Mouse (Mus musculus) forebrain, embryonic 14.5 days (tissue): ENCODE measurements around the gene Stac2. TPM values are rescaled to one million over a fixed set of nuclear protein-coding genes. Genes with fewer than 3 reads are reported as not detected.
A peak's percentile ranks its signal among the peaks of the same experiment; 100 is the strongest.

Source experiments
- ATAC-seq: fragments of 200-750 bp; cut with Nextera tagmentation; 2 replicates; pipeline ENCODE4 v1.8.0; 2017; ENCODE audit warnings: mild to moderate bottlenecking, moderate library complexity
- DNase-seq: peaks from one replicate; pipeline ENCODE4 v3.0.0-alpha.2; 2015; ENCODE audit warnings: low spot score
- H3K27ac ChIP-seq: fragments of 300-500 bp; sonication (generic); 2 replicates; pipeline ENCODE4 v1.5.1; 2014; ENCODE audit warnings: low read depth, mild to moderate bottlenecking, control low read depth, low read length, moderate library complexity
- H3K27me3 ChIP-seq: fragments of 300-500 bp; sonication (generic); replicated peaks from 2 replicates; pipeline ENCODE4 v1.6.1; 2014; ENCODE audit warnings: low read length, control low read depth, mixed read lengths; ENCODE audit not compliant: control insufficient read depth, insufficient read depth
- H3K36me3 ChIP-seq: fragments of 300-500 bp; sonication (generic); 2 replicates; pipeline ENCODE4 v1.6.1; 2014; ENCODE audit warnings: low read length, control low read depth; ENCODE audit not compliant: control insufficient read depth, insufficient read depth
- H3K4me1 ChIP-seq: fragments of 300-500 bp; sonication (generic); 2 replicates; pipeline ENCODE4 v1.6.1; 2014; ENCODE audit warnings: antibody characterized with exemption, low read length, control low read depth; ENCODE audit not compliant: control insufficient read depth, insufficient read depth
- H3K4me2 ChIP-seq: fragments of 300-500 bp; sonication (generic); 2 replicates; pipeline ENCODE4 v1.6.1; 2014; ENCODE audit warnings: mild to moderate bottlenecking, control low read depth, low read length
- H3K4me3 ChIP-seq: fragments of 300-500 bp; sonication (generic); 2 replicates; pipeline ENCODE4 v1.5.1; 2014; ENCODE audit warnings: low read depth, low read length, control low read depth
- H3K9ac ChIP-seq: fragments of 300-500 bp; sonication (generic); 2 replicates; pipeline ENCODE4 v1.6.1; 2014; ENCODE audit warnings: mild to moderate bottlenecking, low read length, control low read depth, moderate library complexity
- H3K9me3 ChIP-seq: fragments of 300-500 bp; sonication (generic); replicated peaks from 2 replicates; pipeline ENCODE4 v1.6.1; 2016; ENCODE audit warnings: low read length, control low read depth, mixed read lengths; ENCODE audit not compliant: control insufficient read depth
- WGBS: fragments of 180-500 bp; shearing (Covaris S2); extraction: QIAGEN DNeasy Blood & Tissue Kit; methylation state at CpG from one replicate; pipeline ENCODE4 v1.1.7; 2014; 5-methylcytosine and 5-hydroxymethylcytosine counted together
- polyA plus RNA-seq: library from polyadenylated mRNA; unstranded; fragments of >200 nt; fragmentation: Nextera tagmentation; extraction: Ambion mirVana; gene quantifications from 2 replicates; pipeline ENCODE4 v1.2.1, GENCODE M21; 2014

The Stac2 gene
- polyA plus RNA-seq, 1 experiment from 2014 or later: 1.1 TPM

DNA sequence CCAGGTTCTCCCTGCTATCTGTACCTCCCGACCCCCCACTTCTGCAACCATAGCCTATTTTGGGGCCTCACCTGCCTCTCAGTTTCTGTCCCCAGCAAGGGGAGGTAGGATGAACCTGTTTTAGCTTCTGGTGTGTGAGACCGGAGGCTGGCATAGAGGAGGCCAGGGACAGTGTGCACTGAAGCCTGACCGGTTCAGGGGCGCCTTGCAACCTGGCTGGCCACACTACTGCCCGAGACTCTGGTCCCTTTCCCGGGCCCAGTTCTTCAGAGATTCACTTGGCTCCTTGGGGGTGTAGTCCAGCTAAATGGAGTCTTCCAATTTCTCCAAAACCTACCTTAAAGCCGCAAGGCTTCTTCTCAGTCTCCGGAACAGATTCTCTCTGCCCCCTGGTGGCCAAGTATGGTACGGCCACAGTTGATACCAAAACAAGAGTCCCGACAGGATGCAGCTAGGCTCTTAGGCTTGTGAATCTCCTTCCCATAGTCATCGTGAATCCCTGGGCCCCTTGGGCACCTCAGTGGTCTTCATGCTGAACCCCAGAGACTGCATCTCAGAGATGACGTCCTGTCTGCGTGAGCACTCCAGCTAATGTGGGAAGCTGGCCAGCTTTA is 22.0 kb upstream of the Stac2 start:
- no peak overlapping the region for H3K4me2 ChIP-seq
- H3K4me3 ChIP-seq: no peak overlapping the region
- DNase-seq: peak; percentile 92
- no peaks in the 10 kb centered on the region for H3K9me3 ChIP-seq
- WGBS: 17% methylated on average over 13 of the region's 13 CpGs
- H3K27me3 ChIP-seq: no peaks in the 10 kb centered on the region
- H3K36me3 ChIP-seq: no peaks in the 10 kb centered on the region
- H3K27ac ChIP-seq: no peak overlapping the region
- no peak overlapping the region for H3K9ac ChIP-seq
- ATAC-seq: peak; percentile 65; the same call in 1 of the 2 replicates
- H3K4me1 ChIP-seq: no peaks in the 10 kb centered on the region

DNA sequence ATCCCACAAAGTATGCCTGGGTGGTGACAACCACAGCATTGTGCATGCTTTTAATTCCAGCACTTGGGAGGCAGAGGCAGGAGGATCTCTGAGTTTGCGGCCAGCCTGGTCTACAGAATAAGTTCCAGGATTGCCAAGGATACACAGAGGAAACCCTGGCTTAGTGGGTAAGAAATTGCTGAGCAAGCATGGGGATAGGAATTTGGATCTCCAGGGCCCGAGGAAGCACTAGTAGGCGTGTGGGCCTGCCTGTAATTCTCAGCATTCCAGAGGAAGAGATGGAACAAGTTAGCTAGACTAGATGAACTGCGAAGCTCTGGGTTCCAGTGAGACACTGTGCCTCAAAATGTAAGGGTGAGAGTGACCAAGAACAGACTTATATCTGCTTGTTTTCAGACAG is 20.2 kb upstream of the Stac2 start:
- no peaks in the 10 kb centered on the region for H3K36me3 ChIP-seq
- H3K27me3 ChIP-seq: no peaks in the 10 kb centered on the region
- WGBS: 92% methylated on average over 4 of the region's 4 CpGs
- H3K4me3 ChIP-seq: no peak overlapping the region
- no peaks in the 10 kb centered on the region for H3K9me3 ChIP-seq
- H3K27ac ChIP-seq: no peak overlapping the region
- H3K4me1 ChIP-seq: no peaks in the 10 kb centered on the region
- DNase-seq (no peak), ATAC-seq (no peak)
- no peak overlapping the region for H3K9ac ChIP-seq
- H3K4me2 ChIP-seq: no peak overlapping the region

DNA sequence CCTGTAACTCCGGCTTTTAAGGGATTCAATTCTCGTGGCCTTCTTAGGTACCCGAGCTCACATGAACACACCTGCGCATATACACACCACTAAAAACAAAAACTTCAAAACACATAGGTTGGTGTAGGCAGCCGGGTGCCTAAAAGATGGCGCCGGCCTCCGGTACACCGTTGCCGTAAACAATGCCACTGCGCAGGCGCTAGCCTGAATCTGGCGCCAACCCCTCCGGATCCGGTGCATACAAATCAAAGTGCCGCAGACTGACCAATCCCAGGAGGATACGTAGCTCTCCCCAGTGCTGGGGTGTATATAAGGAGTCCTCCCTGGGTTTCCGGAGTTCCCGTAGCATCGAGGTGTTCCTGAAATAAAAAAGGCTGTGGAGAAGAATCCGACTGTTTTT is 14.0 kb upstream of the Stac2 start:
- no peaks in the 10 kb centered on the region for H3K4me1 ChIP-seq
- H3K36me3 ChIP-seq: no peaks in the 10 kb centered on the region
- DNase-seq: no peak
- no peak overlapping the region for H3K9ac ChIP-seq
- H3K9me3 ChIP-seq: no peaks in the 10 kb centered on the region
- 96% methylated on average over 21 of the region's 21 CpGs for WGBS
- no peak overlapping the region for H3K27ac ChIP-seq
- no peaks in the 10 kb centered on the region for H3K27me3 ChIP-seq
- no peak for ATAC-seq
- H3K4me2 ChIP-seq: no peak overlapping the region
- no peak overlapping the region for H3K4me3 ChIP-seq

DNA sequence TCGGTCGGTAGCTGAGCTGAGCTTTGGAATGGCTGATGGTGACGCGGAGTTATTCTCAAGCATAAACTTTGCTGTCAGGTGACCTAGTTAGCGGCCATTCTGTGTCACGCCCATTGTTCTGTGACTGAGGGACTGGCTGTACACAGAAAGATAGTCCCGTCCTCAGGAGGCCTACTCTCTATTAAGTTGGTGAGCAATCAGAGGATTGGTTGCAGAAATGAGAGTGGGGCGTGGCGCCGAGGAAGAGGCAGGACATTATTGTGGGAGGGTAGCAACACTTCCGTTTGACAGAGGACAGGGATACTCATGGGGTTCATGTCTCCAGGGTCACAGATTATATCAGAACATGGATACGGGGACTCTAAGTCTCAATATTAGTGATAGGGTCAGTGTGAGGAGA is 12.9 kb upstream of the Stac2 start:
- Histone ChIP-seq H3K4me1 (no peaks in the 10 kb centered on the region), H3K4me2 (no peak overlapping the region), H3K27ac (no peak overlapping the region), H3K9me3 (no peaks in the 10 kb centered on the region), H3K4me3 (no peak overlapping the region), H3K36me3 (no peaks in the 10 kb centered on the region), H3K9ac (no peak overlapping the region), H3K27me3 (no peaks in the 10 kb centered on the region)
- 93% methylated on average over 12 of the region's 12 CpGs for WGBS
- no peak for ATAC-seq
- no peak for DNase-seq

DNA sequence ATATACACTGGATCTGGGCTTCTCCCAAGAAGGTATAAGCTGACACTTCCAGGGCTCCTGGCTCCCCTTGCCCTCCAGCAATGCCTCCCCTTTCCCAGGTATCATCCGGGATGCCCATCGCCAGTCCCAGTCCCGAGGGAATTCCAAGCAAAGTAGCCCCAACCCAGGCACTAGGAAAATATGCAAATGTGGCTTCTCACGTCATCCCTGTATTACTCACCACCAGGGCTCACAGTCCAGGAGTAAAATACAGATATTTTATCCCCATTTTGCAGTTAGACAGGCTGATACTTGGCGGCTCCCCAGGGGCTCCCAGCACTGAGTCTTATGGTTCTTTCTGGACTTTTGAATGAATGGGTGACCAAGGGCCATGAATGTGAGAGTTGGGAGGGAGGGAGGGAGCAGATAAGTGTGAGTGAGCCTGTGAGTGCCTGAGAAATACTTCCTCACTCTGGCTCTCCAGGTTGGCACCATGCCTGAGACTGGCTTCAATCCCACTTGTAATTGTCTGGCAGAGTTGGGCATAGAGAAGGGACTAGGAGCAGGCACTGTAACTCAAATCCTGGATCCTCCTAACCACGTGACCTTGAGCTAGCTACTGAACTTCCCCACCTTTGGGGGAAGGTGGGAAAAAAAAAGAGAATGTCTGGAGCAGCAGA is 8.8 kb upstream of the Stac2 start:
- Histone ChIP-seq H3K9me3 (no peaks in the 10 kb centered on the region), H3K4me1 (no peaks in the 10 kb centered on the region), H3K4me2 (no peak overlapping the region), H3K4me3 (no peak overlapping the region), H3K36me3 (no peaks in the 10 kb centered on the region), H3K27me3 (no peaks in the 10 kb centered on the region), H3K27ac (no peak overlapping the region), H3K9ac (no peak overlapping the region)
- WGBS: 54% methylated on average over 6 of the region's 6 CpGs
- no peak for ATAC-seq
- DNase-seq: peak; percentile 72

DNA sequence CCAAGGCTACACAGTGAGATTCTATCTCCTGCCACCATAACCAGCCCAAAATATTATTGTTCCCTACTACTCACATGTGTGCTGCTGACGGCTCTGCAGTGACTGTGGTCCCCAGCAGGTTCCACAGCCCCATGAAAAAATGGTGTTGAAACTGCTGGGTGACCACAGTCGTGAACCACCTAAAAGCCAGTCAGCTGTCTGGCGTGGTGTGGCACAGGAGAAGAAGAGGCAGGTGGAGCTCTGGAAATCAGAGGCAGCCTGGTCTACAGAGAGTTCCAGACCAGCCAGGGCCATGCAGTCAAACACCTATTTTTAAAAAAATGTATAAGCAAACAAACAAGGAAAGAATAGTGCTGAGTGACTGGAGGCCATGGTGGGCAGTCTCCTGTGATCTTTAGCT is 8.2 kb upstream of the Stac2 start:
- WGBS: 74% methylated on average over 3 of the region's 3 CpGs
- Histone ChIP-seq H3K9me3 (no peaks in the 10 kb centered on the region), H3K4me1 (no peaks in the 10 kb centered on the region), H3K4me3 (no peak overlapping the region), H3K9ac (no peak overlapping the region), H3K4me2 (no peak overlapping the region), H3K36me3 (no peaks in the 10 kb centered on the region), H3K27ac (no peak overlapping the region), H3K27me3 (no peaks in the 10 kb centered on the region)
- no peak for DNase-seq
- ATAC-seq: no peak

DNA sequence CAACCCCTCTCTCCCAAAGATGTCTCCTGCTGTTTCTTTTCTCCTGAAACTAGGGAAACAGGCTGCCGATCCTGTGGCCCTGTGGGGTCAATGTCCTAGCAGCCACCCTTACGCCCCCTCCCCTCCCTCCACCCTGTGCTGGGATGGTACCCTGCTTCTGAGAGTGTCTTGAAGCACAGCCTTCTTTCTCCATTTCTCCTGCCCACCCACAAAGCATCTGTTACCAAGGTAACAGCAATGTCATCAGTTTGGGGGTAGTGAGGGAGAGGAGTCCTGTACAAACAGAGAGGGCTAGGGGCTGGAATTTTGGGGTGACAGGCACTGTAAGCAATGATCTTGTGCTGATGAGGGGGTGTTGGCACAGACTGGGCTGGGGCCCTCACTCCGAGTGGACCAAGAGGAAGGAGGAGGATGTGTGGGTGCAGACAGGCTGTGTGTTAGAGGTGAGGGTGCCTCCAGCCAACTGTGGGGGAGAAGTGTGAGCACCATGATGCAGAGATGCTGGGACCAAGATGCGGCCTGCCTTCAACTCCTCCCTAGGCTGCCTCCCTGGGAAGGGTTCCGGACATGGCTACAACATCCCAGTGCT is 6.9 kb upstream of the Stac2 start:
- Histone ChIP-seq H3K27ac (no peak overlapping the region), H3K4me2 (no peak overlapping the region), H3K4me1 (no peaks in the 10 kb centered on the region), H3K36me3 (no peaks in the 10 kb centered on the region), H3K9me3 (no peaks in the 10 kb centered on the region), H3K9ac (no peak overlapping the region), H3K27me3 (no peaks in the 10 kb centered on the region), H3K4me3 (no peak overlapping the region)
- DNase-seq (no peak), ATAC-seq (no peak)
- WGBS: 72% methylated on average over 5 of the region's 5 CpGs

DNA sequence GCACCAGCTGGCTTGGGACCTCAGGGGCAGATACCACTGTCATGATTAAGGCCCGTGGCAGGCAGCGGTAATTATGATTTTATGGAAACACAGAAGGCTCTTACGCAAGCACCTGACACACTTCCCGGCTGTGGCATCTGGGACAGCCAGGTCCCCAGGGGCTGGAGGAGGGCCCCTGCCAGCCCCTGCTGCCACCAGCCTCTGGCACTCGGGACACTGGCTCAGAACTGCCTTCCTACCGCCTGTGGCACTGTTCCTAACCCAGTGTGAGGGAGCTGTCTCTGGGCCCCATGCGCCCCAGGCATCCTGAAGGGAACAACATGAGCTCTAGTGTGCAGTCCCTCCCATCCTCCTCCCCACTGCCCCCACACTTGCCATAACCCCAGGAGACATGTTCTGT is 6.4 kb upstream of the Stac2 start:
- H3K9ac ChIP-seq: no peak overlapping the region
- 67% methylated on average over 7 of the region's 7 CpGs for WGBS
- H3K4me3 ChIP-seq: no peak overlapping the region
- no peaks in the 10 kb centered on the region for H3K36me3 ChIP-seq
- H3K4me2 ChIP-seq: no peak overlapping the region
- H3K27ac ChIP-seq: no peak overlapping the region
- H3K27me3 ChIP-seq: no peaks in the 10 kb centered on the region
- no peak for DNase-seq
- H3K9me3 ChIP-seq: no peaks in the 10 kb centered on the region
- no peak for ATAC-seq
- H3K4me1 ChIP-seq: no peaks in the 10 kb centered on the region

DNA sequence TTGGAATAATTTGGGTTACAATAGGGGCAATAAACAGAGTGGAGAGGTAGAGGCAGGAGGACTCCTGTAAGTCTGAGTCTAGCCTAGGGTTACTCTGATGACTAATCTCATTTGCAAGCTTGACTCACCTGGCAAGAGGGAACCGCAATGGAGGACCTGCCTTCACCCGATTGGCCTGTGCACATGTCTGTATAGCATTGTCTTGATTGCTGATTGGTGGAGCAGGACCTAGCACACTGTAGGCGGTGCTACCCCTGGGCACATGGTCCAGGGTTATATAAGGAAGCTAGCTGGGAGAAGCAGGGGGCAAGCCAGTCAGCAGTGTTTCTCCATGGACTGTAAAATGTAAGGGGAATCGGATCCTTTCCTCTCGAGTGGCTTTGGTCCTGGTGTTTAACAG is 4.7 kb upstream of the Stac2 start:
- H3K4me2 ChIP-seq: no peak overlapping the region
- H3K27ac ChIP-seq: no peak overlapping the region
- H3K4me3 ChIP-seq: no peak overlapping the region
- H3K36me3 ChIP-seq: no peaks in the 10 kb centered on the region
- H3K9me3 ChIP-seq: no peaks in the 10 kb centered on the region
- H3K9ac ChIP-seq: no peak overlapping the region; the same call in 1 of the 2 replicates
- DNase-seq (no peak), ATAC-seq (no peak)
- no peaks in the 10 kb centered on the region for H3K4me1 ChIP-seq
- peaks cover 5% of the 10 kb centered on the region for H3K27me3 ChIP-seq
- WGBS: 88% methylated on average over 5 of the region's 5 CpGs
